Mouse (Mus musculus) hindbrain, postnatal 0 days (tissue): ENCODE measurements at regions not wholly inside any gene's neighbourhood (a gene's known extent, or its start where the extent isn't known, plus 50 kb on each side); places are given as distances from the start of the nearest gene placed in this dataset.

Experiments
- ATAC-seq: fragments of 200-750 bp; cut with Nextera tagmentation; 2 replicates; pipeline ENCODE4 v1.8.0; 2017; ENCODE audit warnings: mild to moderate bottlenecking, moderate TSS enrichment, moderate library complexity
- DNase-seq: peaks from one replicate; pipeline ENCODE4 v3.0.0-alpha.2; 2015; ENCODE audit warnings: low spot score
- H3K27ac ChIP-seq: fragments of 300-500 bp; sonication (generic); 2 replicates; pipeline ENCODE4 v1.5.1; 2014; ENCODE audit warnings: mild to moderate bottlenecking
- H3K27me3 ChIP-seq: fragments of 300-500 bp; sonication (generic); 2 replicates; pipeline ENCODE4 v1.6.1; 2014; ENCODE audit warnings: low read length, mixed read lengths; ENCODE audit not compliant: insufficient read depth
- H3K36me3 ChIP-seq: fragments of 300-500 bp; sonication (generic); 2 replicates; pipeline ENCODE4 v1.6.1; 2014; ENCODE audit warnings: low read length, mixed read lengths; ENCODE audit not compliant: insufficient read depth
- H3K4me1 ChIP-seq: fragments of 300-500 bp; sonication (generic); 2 replicates; pipeline ENCODE4 v1.6.1; 2014; ENCODE audit warnings: antibody characterized with exemption, low read length, mixed read lengths; ENCODE audit not compliant: insufficient read depth
- H3K4me2 ChIP-seq: fragments of 300-500 bp; sonication (generic); 2 replicates; pipeline ENCODE4 v1.6.1; 2014; ENCODE audit warnings: low read depth, mild to moderate bottlenecking, low read length, moderate library complexity, mixed read lengths
- H3K4me3 ChIP-seq: fragments of 300-500 bp; sonication (generic); 2 replicates; pipeline ENCODE4 v1.5.1; 2014; ENCODE audit warnings: low read length
- H3K9ac ChIP-seq: fragments of 300-500 bp; sonication (generic); replicated peaks from 2 replicates; pipeline ENCODE4 v1.6.1; 2014; ENCODE audit warnings: mild to moderate bottlenecking, low read length, moderate library complexity, mixed read lengths
- H3K9me3 ChIP-seq: fragments of 300-500 bp; sonication (generic); 2 replicates; pipeline ENCODE4 v1.6.1; 2016; ENCODE audit warnings: low read length, mixed read lengths
- CTCF ChIP-seq: IDR thresholded peaks from 2 replicates; pipeline ENCODE4 v1.5.1; 2016; ENCODE audit warnings: antibody characterized with exemption, control low read depth, low read depth
- WGBS: fragments of 180-500 bp; shearing (Covaris S2); extraction: QIAGEN DNeasy Blood & Tissue Kit; methylation state at CpG from one replicate; pipeline ENCODE4 v1.1.7; 2014; 5-methylcytosine and 5-hydroxymethylcytosine counted together

DNA sequence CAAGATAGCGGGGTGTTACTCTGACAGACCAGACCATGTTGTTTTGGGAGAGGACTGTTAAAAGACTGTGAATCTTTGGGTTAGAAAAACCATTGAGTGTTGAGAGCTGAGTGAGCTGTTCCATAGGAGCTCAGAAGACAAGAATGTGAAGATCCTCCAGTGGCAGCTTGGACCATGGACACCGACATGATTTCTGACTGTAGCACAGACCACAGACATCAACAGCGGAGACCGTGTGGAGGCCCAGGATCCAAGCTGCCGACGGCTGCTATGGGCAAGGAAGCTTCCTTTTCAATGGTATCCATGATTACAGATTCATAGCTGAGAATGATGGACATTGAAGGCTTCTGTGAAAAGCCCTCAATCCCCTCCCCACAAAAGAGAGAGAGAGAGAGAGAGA is 105.6 kb downstream of the Zbtb18 start:
- 80% methylated on average over 6 of the region's 6 CpGs for WGBS
- Histone ChIP-seq H3K36me3 (no peaks in the 10 kb centered on the region), H3K9ac (no peak overlapping the region), H3K4me2 (no peak overlapping the region), H3K4me1 (no peaks in the 10 kb centered on the region), H3K9me3 (no peaks in the 10 kb centered on the region), H3K4me3 (no peak overlapping the region), H3K27me3 (no peaks in the 10 kb centered on the region), H3K27ac (no peak overlapping the region)
- no peak for ATAC-seq
- TF ChIP-seq CTCF, result no peak
- no peak for DNase-seq

DNA sequence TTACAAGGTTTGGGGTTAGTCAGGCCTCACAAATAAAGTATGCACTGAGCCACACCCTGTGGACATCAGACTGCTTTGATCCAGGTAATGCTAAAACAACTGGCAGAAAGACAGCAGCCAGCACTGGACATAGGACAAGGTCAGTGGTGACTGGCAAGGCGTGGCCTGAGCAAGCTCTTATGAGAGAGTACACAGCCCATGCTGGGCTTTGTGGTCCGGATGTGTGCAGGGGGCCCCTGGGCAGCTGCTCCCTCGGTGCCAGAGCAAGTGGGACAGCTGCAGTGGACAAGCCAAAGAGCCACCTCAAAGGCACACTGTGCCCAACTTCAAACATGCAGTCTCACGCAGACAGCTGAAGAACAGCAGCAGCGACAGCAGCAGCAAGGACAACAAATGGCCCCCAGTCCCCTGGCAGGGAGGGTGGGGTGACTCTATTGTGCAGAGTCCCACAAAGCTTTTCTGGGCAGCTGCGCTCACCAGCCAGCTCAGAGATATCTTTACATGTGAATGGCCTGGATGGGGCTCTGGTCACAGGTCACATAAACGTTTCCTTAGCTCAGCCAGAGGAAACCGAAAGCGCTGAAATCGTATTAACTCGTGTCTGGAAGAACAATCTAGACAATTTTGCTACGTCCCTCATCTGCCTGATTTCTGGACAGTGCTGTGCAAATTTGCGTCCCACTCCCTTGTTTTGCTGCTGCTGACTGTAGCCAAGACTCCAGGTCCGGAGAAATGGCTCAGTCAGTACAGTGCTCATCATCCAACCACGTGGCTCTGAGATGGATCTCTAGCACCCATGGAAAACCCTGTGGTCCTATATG is 113.5 kb downstream of the Zbtb18 start:
- peak; percentile 8 for DNase-seq

DNA sequence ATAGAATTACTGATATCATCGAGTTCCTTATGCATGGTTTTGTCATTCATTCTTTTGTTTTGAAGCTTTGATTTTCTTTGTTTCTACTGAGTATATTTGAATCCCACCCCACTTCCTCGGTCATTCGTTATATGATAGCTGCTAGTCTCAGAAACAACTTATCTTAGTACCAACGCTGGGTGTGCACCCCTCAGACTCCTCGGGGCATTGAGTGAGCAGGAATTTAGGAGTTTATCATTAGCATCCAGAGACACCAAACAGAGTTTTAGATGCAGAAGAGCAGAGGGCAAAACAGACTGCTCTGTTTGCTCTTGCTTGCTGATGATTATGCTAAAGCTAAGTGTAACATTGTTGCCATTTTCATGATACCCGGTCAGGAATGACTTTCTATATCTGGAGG is 115.3 kb downstream of the Zbtb18 start:
- no peak for ATAC-seq
- Histone ChIP-seq H3K4me1 (peaks cover 9% of the 10 kb centered on the region; the same call in 1 of the 2 replicates), H3K27me3 (no peaks in the 10 kb centered on the region), H3K4me2 (no peak overlapping the region), H3K9me3 (no peaks in the 10 kb centered on the region), H3K4me3 (no peak overlapping the region), H3K27ac (no peak overlapping the region), H3K36me3 (no peaks in the 10 kb centered on the region), H3K9ac (no peak overlapping the region)
- DNase-seq, result no peak
- WGBS, result 74% methylated on average over 6 of the region's 6 CpGs
- no peak for TF ChIP-seq CTCF

More for the DNA sequence above, 113.5 kb downstream of the Zbtb18 start:
- Histone ChIP-seq H3K4me1 (peaks cover 6% of the 10 kb centered on the region; the same call in 1 of the 2 replicates), H3K9ac (0 out of 2 replicates have a peak overlapping the region, but pooled peaks have one; percentile 19), H3K4me3 (0 out of 2 replicates have a peak overlapping the region, but pooled peaks have one; percentile 0), H3K4me2 (peak overlapping the region; percentile 37), H3K9me3 (no peaks in the 10 kb centered on the region), H3K27me3 (no peaks in the 10 kb centered on the region), H3K36me3 (no peaks in the 10 kb centered on the region), H3K27ac (no peak overlapping the region)
- TF ChIP-seq CTCF, result no peak
- peak; percentile 76 for ATAC-seq
- WGBS, result 12% methylated on average over 15 of the region's 15 CpGs

GRCm38 (mm10) chr1:177557856-177558255 is 115.7 kb downstream of the Zbtb18 start:
- Histone ChIP-seq H3K27me3 (no peaks in the 10 kb centered on the region), H3K27ac (no peak overlapping the region), H3K9me3 (no peaks in the 10 kb centered on the region), H3K4me2 (no peak overlapping the region), H3K36me3 (no peaks in the 10 kb centered on the region), H3K4me1 (peaks cover 9% of the 10 kb centered on the region; the same call in 1 of the 2 replicates), H3K9ac (no peak overlapping the region), H3K4me3 (no peak overlapping the region)
- 83% methylated on average over 4 of the region's 4 CpGs for WGBS
- DNase-seq, result no peak
- no peak for TF ChIP-seq CTCF
- ATAC-seq, result no peak

DNA sequence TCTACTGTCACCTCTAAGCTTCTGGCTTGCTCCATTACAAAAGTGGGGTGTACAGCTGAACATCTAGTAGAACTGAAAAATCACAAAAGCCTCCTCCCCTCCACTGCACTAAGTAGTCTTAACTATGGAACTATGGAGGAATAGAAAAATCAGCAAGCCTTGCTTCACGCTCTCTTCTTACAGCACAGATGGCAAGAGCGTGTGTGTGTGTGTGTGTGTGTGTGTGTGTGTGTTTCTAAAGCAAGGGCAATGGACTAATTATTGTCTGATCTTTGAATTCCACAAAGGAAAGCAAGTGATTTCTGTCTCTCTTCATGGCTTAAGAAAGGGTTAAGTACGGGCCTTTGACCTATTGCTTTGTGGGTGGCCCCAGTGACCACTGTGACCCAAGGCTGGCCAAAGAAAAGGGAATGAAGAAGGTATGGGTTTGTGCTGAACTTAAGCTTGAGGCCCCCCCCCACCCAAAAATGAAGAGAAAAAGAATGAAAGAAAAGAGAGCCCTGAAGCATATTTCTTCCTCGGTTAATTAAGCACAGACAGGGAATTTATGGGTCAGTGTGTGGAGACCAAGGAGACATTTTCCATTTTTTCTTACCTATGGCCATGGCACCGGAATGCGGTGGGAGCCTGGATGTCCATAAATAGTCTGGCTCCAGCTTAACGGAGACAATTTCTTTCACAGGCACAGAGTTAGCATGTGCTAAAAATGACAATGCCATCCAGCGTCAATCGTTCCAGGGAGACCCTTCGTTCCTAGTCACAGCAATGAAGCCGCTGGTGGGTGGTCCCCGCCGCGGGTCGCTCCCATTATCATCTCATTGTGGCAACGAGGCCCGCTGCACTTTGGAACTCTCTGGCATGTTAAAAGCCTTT is 119.8 kb downstream of the Zbtb18 start:
- peak overlapping the region; percentile 34; the same call in 1 of the 2 replicates for H3K4me2 ChIP-seq
- no peak for TF ChIP-seq CTCF
- ATAC-seq (peak; percentile 24; the same call in 1 of the 2 replicates), DNase-seq (peak; percentile 27)
- 0 out of 2 replicates have a peak, but pooled peaks cover 3% of the 10 kb centered on the region for H3K4me1 ChIP-seq
- no peak overlapping the region for H3K27ac ChIP-seq
- no peaks in the 10 kb centered on the region for H3K36me3 ChIP-seq
- no peaks in the 10 kb centered on the region for H3K27me3 ChIP-seq
- WGBS, result 20% methylated on average over 17 of the region's 17 CpGs
- no peak overlapping the region for H3K9ac ChIP-seq
- H3K4me3 ChIP-seq, result no peak overlapping the region
- H3K9me3 ChIP-seq, result no peaks in the 10 kb centered on the region

GRCm38 (mm10) chr1:177562589-177562912 is 120.4 kb downstream of the Zbtb18 start:
- Histone ChIP-seq H3K36me3 (no peaks in the 10 kb centered on the region), H3K27me3 (no peaks in the 10 kb centered on the region), H3K4me2 (peak overlapping the region; percentile 34; the same call in 1 of the 2 replicates), H3K9ac (no peak overlapping the region), H3K9me3 (no peaks in the 10 kb centered on the region), H3K4me3 (no peak overlapping the region), H3K4me1 (0 out of 2 replicates have a peak, but pooled peaks cover 3% of the 10 kb centered on the region), H3K27ac (no peak overlapping the region)
- ATAC-seq (0 out of 2 replicates have a peak, but pooled peaks have one; percentile 21), DNase-seq (no peak)
- TF ChIP-seq CTCF, result no peak
- 20% methylated on average over 5 of the region's 5 CpGs for WGBS
